Mouse (Mus musculus): Measurements from ENCODE around the gene a.

DNA sequence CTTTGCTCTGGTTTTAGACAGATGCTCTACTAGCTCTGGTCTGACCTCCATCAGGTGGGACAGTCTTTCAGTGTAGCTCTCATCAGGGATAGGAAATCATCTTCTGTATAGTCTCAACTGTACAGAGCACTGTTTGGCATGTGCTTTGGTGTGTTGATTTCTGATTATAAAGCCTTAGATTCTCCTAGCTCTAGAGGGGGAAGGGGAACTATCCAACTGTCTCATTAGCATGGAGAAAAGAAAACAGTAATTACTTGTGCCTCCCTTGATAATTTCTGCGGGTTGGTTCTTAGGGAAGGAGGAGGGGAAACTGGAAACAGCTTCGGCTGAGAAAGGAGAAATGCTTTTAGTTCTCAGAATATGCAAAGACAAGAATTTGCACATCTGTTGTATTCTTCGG is 25.9 kb downstream of the a start:
- no peak for TF ChIP-seq CTCF (IDR thresholded peaks at IDR 0.05; ENCODE audit: low read depth, low read length)
- TF ChIP-seq EP300 (IDR thresholded peaks at IDR 0.05; ENCODE audit: insufficient read depth, low read depth, low read length) = no peak

Data from ES-Bruce4 (cell line).